Mouse (Mus musculus): ENCODE data around the gene Myl6b.

DNA sequence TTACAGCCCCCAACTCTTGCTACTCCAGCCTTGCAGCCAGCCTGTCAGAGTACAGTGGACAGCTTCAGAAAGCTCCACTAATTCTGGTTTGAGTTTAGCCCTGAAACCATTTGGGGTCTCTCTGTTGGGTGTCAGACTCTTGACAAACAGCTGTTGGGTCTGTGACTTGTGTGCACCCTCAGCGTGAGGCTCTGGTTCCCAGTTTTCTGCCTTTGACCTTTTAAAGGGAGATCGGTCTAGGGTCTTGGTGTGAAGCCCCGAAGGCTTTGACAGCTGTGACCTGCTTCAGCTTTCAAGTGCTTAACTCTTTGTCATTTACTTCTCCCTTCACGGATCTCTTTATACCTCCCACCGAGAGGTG, 38.2 kb downstream of the Myl6b start:
- TF ChIP-seq CTCF (conservative IDR thresholded peaks at IDR 0.05; ENCODE audit: low read length) (no peak), NANOG (IDR thresholded peaks at IDR 0.05; ENCODE audit: borderline replicate concordance, low read length) (peak; percentile 53; the same call in 1 of the 2 replicates)
